Comparison of ENCODE assay signal across 22 mouse cellular contexts in genomic region chr12:38904516-38904915, GRCm38 (mm10).
DNase-seq lines count a peak whose midpoint lies in the region; ATAC-seq and TF ChIP-seq lines count a peak whose summit lies in the region.
"Had no signal": no experiment of that assay in that cellular context is flagged by ENCODE, and none has a peak within 500 bp of the region (broad histone marks: within the 10 kb centered on the region; RNA-seq: fewer than 3 reads in every experiment).

No protein-coding gene starts in this region.

- no peak overlapping the region for H3K9ac ChIP-seq in lung, postnatal 0 days (replicated peaks; ENCODE audit: low read depth)
- H3K9ac ChIP-seq in CH12.LX (ENCODE audit: insufficient read depth, low read depth), result no peak overlapping the region
- H3K9ac ChIP-seq: embryonic facial prominence, embryonic 13.5 days; forebrain, embryonic 15.5 days; hindbrain, embryonic 14.5 days; limb, embryonic 12.5 days had no signal

- H3K4me1 ChIP-seq in lung, postnatal 0 days (ENCODE audit: insufficient read depth, low read depth, low read length), result no peaks in the 10 kb centered on the region; the same call in 1 of the 2 replicates
- H3K4me1 ChIP-seq in CH12.LX (ENCODE audit: control insufficient read depth in 1 of 2, insufficient read depth in 2 of 2), result peaks cover 4 to 24% of the 10 kb centered on the region in 2 experiments
- H3K4me1 ChIP-seq in bone marrow macrophage, adult 2 months (ENCODE audit: control insufficient read depth, insufficient read depth, low read length), result peaks cover 30% of the 10 kb centered on the region
- peaks cover 2% of the 10 kb centered on the region; the same call in 1 of the 2 replicates for H3K4me1 ChIP-seq in cerebellum, adult 2 months (ENCODE audit: control insufficient read depth, insufficient read depth, low read length)
- H3K4me1 ChIP-seq: forebrain, embryonic 10.5 days; forebrain, embryonic 15.5 days; limb, embryonic 12.5 days had no signal

- in situ Hi-C loops in CH12.LX (cut with MboI; ENCODE audit: low pct_ligation_motif_present, low pct_unique_long_range_greater_than_20kb, low sequenced_read_pairs), result no loop called here

- 69% methylated on average over 3 of the region's 3 CpGs for WGBS in lung, postnatal 0 days
- WGBS in cerebellum, adult 2 months, result 88% methylated on average over 3 of the region's 3 CpGs

- H3K9me3 ChIP-seq in lung, postnatal 0 days (ENCODE audit: low read length), result no peaks in the 10 kb centered on the region
- no peaks in the 10 kb centered on the region for H3K9me3 ChIP-seq in CH12.LX (replicated peaks; ENCODE audit: low read length)
- H3K9me3 ChIP-seq: embryonic facial prominence, embryonic 13.5 days; forebrain, embryonic 10.5 days; forebrain, embryonic 15.5 days; limb, embryonic 12.5 days had no signal

- no peak overlapping the region for H3K4me3 ChIP-seq in lung, postnatal 0 days (ENCODE audit: low read depth, low read length)
- H3K4me3 ChIP-seq in CH12.LX (replicated peaks in 1 of 3; ENCODE audit: low read depth in 2 of 3, low read length in 2 of 3, poor library complexity in 1 of 3), result no peak overlapping the region
- H3K4me3 ChIP-seq in bone marrow macrophage, adult 2 months (ENCODE audit: insufficient read depth, low read length), result no peak overlapping the region
- H3K4me3 ChIP-seq in cerebellum, adult 2 months (replicated peaks; ENCODE audit: insufficient read depth, low read depth, low read length), result no peak overlapping the region
- H3K4me3 ChIP-seq: embryonic facial prominence, embryonic 13.5 days; forebrain, embryonic 10.5 days; forebrain, embryonic 15.5 days; left cerebral cortex, adult 2 months; limb, embryonic 12.5 days had no signal

- dilution Hi-C loops in CH12.LX (cut with MboI; ENCODE audit: extremely low pct_ligation_motif_present, extremely low pct_unique_long_range_greater_than_20kb, low sequenced_read_pairs), result no loop called here

- no peaks in the 10 kb centered on the region for H3K27me3 ChIP-seq in lung, postnatal 0 days (replicated peaks; ENCODE audit: insufficient read depth, low read length)
- no peaks in the 10 kb centered on the region for H3K27me3 ChIP-seq in CH12.LX (replicated peaks)
- no peaks in the 10 kb centered on the region for H3K27me3 ChIP-seq in cerebellum, adult 2 months (ENCODE audit: control insufficient read depth, insufficient read depth, low read length)
- H3K27me3 ChIP-seq: embryonic facial prominence, embryonic 13.5 days; forebrain, embryonic 15.5 days; limb, embryonic 12.5 days had no signal

- DNase-seq in lung, postnatal 0 days (ENCODE audit: low spot score), result peak; percentile 5
- no peak for DNase-seq in lung, postnatal 10 days
- peak; percentile 12 for DNase-seq in CH12.LX (ENCODE audit: extremely low read depth)
- no peak for DNase-seq in kidney, postnatal 14 days
- no peak for DNase-seq in kidney, adult 9 months
- no peak for DNase-seq in cerebellum, adult 2 months
- DNase-seq: cerebellum, adult 18-20 months; gastrocnemius, postnatal 25 days; heart, adult 18-20 months; heart, postnatal 4 days; kidney, postnatal 25 days; midbrain, embryonic 14.5 days had no signal

- TF ChIP-seq EP300 in lung, postnatal 0 days (IDR thresholded peaks at IDR 0.05), result no peak
- peak; percentile 69 for TF ChIP-seq EP300 in CH12.LX (IDR thresholded peaks at IDR 0.05; ENCODE audit: low read length)

- no peak for TF ChIP-seq POLR2A in CH12.LX (IDR thresholded peaks at IDR 0.05; ENCODE audit: low read depth, low read length)
- no peak for TF ChIP-seq POLR2A in bone marrow macrophage, adult 2 months (IDR thresholded peaks at IDR 0.05; ENCODE audit: borderline replicate concordance, low read depth, low read length)
- TF ChIP-seq POLR2A in cerebellum, adult 2 months (IDR thresholded peaks at IDR 0.05; ENCODE audit: borderline replicate concordance, insufficient read depth, low read length), result no peak

- no peak overlapping the region for H3K27ac ChIP-seq in lung, postnatal 0 days (ENCODE audit: low read length)
- no peak overlapping the region for H3K27ac ChIP-seq in CH12.LX (ENCODE audit: insufficient read depth, low read depth)
- H3K27ac ChIP-seq in bone marrow macrophage, adult 2 months (ENCODE audit: insufficient read depth, low read depth, low read length), result peak overlapping the region; percentile 50
- no peak overlapping the region for H3K27ac ChIP-seq in cerebellum, adult 2 months (ENCODE audit: insufficient read depth, low read length)
- H3K27ac ChIP-seq: embryonic facial prominence, embryonic 13.5 days; forebrain, embryonic 10.5 days; forebrain, embryonic 15.5 days; hindbrain, embryonic 14.5 days; left cerebral cortex, adult 2 months; limb, embryonic 12.5 days had no signal

- H3K79me2 ChIP-seq in CH12.LX (replicated peaks; ENCODE audit: control insufficient read depth, extremely low read depth, insufficient read depth, poor library complexity, severe bottlenecking), result no peaks in the 10 kb centered on the region

- no peak for TF ChIP-seq CTCF in lung, postnatal 0 days (IDR thresholded peaks at IDR 0.05)
- no peak for TF ChIP-seq CTCF in CH12.LX (conservative IDR thresholded peaks at IDR 0.05 in 1 of 2, IDR thresholded peaks at IDR 0.05 in 1 of 2; ENCODE audit: low read depth in 2 of 2, low read length in 2 of 2)
- TF ChIP-seq CTCF in bone marrow macrophage, adult 2 months (IDR thresholded peaks at IDR 0.05; ENCODE audit: low read depth, low read length), result no peak
- TF ChIP-seq CTCF in cerebellum, adult 2 months (IDR thresholded peaks at IDR 0.05; ENCODE audit: borderline replicate concordance, insufficient read depth, low read depth, low read length), result no peak

- ATAC-seq in lung, postnatal 0 days, result no peak
- peak; percentile 71 for ATAC-seq in megakaryocyte, adult 5-6 weeks (ENCODE audit: poor library complexity, severe bottlenecking)
- ATAC-seq: forebrain, embryonic 15.5 days; intestine, postnatal 0 days had no signal

- TF ChIP-seq RAD21 in CH12.LX (IDR thresholded peaks at IDR 0.05; ENCODE audit: low read depth, low read length), result no peak

- H3K36me3 ChIP-seq in lung, postnatal 0 days (ENCODE audit: insufficient read depth, low read length), result no peaks in the 10 kb centered on the region
- H3K36me3 ChIP-seq in CH12.LX (replicated peaks in 1 of 2; ENCODE audit: control insufficient read depth in 1 of 2, insufficient read depth in 1 of 2, low read length in 1 of 2), result no peaks in the 10 kb centered on the region
- H3K36me3 ChIP-seq: embryonic facial prominence, embryonic 13.5 days; forebrain, embryonic 10.5 days; forebrain, embryonic 15.5 days; limb, embryonic 12.5 days had no signal

- no peak overlapping the region for H3K4me2 ChIP-seq in lung, postnatal 0 days (replicated peaks; ENCODE audit: low read depth, low read length)
- no peak overlapping the region for H3K4me2 ChIP-seq in CH12.LX (ENCODE audit: insufficient read depth, low read depth, poor library complexity, severe bottlenecking)
- H3K4me2 ChIP-seq: embryonic facial prominence, embryonic 13.5 days; forebrain, embryonic 15.5 days; heart, embryonic 11.5 days; hindbrain, embryonic 14.5 days; limb, embryonic 12.5 days had no signal

TF ChIP-seq in CH12.LX, 34 proteins besides CTCF, POLR2A, EP300 and RAD21:
- no peak for TF ChIP-seq JUND (conservative IDR thresholded peaks at IDR 0.05; ENCODE audit: low read depth, low read length)
- no peak for TF ChIP-seq USF2 (conservative IDR thresholded peaks at IDR 0.05; ENCODE audit: low read depth, low read length)
- 0 out of 2 replicates have a peak, but pooled peaks have one; percentile 32 for TF ChIP-seq IRF4 (IDR thresholded peaks at IDR 0.05; ENCODE audit: low read depth, low read length)
- peak; percentile 64; the same call in 1 of the 2 replicates for TF ChIP-seq ETS1 (conservative IDR thresholded peaks at IDR 0.05; ENCODE audit: low read depth, low read length)
- 0 out of 2 replicates have a peak, but pooled peaks have one; percentile 36 for TF ChIP-seq ZNF384 (IDR thresholded peaks at IDR 0.05; ENCODE audit: low read depth, low read length)
- TF ChIP-seq BHLHE40 (IDR thresholded peaks at IDR 0.05; ENCODE audit: low read depth, low read length), result peak; percentile 68

Comparison
In these comparisons a context has a peak if more than half of its experiments do, and no peak if none do; other contexts are left out.
1. DNase-seq: peak in lung, postnatal 0 days (single experiment) and CH12.LX (single experiment); none in lung, postnatal 10 days (single experiment), kidney, postnatal 14 days (single experiment), kidney, adult 9 months (single experiment) and cerebellum, adult 2 months (0 of 2).